Mouse (Mus musculus): ENCODE data around the gene Naa30. TPM values are rescaled to one million over a fixed set of nuclear protein-coding genes. Genes with fewer than 3 reads are reported as not detected.

Gene Naa30
- polyA plus RNA-seq, 1 experiment, result 11.1 TPM

DNA sequence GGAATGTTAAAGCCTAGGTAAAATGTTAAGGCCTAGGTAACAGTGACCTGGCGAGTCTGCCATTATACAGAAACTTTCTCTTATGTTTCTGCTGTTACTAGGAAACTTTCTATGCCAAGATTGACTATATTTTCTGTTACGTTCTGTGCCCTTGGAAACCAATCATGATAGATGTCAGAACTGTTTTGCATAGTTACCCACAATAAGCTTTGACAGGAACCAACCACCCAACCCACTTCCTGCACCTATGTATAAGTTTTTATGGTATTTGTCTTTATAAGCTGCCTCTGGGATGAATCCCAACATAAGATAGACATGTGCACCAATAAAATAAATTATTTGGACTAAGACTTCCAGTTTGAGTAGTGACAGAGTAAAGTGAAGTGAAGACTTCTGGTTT lies 49.7 kb downstream of the Naa30 start:
- Histone ChIP-seq H3K27me3 (ENCODE audit: control insufficient read depth, insufficient read depth, low read length) (no peaks in the 10 kb centered on the region), H3K27ac (ENCODE audit: control insufficient read depth, insufficient read depth, low read length) (no peak overlapping the region), H3K4me1 (replicated peaks; ENCODE audit: control insufficient read depth, insufficient read depth, low read length) (peaks cover 6% of the 10 kb centered on the region), H3K4me3 (ENCODE audit: control insufficient read depth, insufficient read depth, low read length) (no peak overlapping the region), H3K36me3 (ENCODE audit: control insufficient read depth, insufficient read depth, low read length) (no peaks in the 10 kb centered on the region)
- DNase-seq, result no peak
- 31% methylated on average over 2 of the region's 2 CpGs for WGBS
- TF ChIP-seq CTCF (IDR thresholded peaks at IDR 0.05; ENCODE audit: borderline replicate concordance, control insufficient read depth, extremely low read depth, insufficient read depth, low read length, poor library complexity), result no peak
- no peak for TF ChIP-seq POLR2A (IDR thresholded peaks at IDR 0.05; ENCODE audit: control insufficient read depth, extremely low read depth, insufficient read depth, low read length, poor library complexity)

DNA sequence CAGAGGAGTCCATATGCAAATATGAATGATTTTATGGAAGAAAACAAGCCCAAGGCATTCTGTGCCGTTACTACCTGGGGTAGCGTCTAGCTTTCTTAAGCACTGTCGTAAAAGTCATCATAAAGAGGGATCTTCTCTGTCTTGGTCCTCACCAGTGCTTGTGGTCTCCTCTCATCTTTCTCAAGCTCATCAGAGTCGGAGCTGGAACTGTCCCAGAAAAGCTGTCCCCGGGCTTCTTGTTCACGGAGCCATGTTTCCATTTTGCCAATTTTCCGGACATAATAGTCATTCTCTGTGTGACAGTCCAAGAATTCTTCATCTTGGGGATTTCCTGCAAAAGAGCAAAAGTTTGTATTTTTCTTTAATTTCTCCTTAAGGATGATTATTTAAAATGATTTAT lies 54.4 kb downstream of the Naa30 start:
- whole genome bisulfite sequencing, result 93% methylated on average over 7 of the region's 7 CpGs
- Histone ChIP-seq H3K27me3 (ENCODE audit: control insufficient read depth, insufficient read depth, low read length) (no peaks in the 10 kb centered on the region), H3K27ac (ENCODE audit: control insufficient read depth, insufficient read depth, low read length) (no peak overlapping the region), H3K4me3 (ENCODE audit: control insufficient read depth, insufficient read depth, low read length) (no peak overlapping the region), H3K36me3 (ENCODE audit: control insufficient read depth, insufficient read depth, low read length) (no peaks in the 10 kb centered on the region), H3K4me1 (replicated peaks; ENCODE audit: control insufficient read depth, insufficient read depth, low read length) (peaks cover 6% of the 10 kb centered on the region)
- TF ChIP-seq POLR2A (IDR thresholded peaks at IDR 0.05; ENCODE audit: control insufficient read depth, extremely low read depth, insufficient read depth, low read length, poor library complexity) (no peak), CTCF (IDR thresholded peaks at IDR 0.05; ENCODE audit: borderline replicate concordance, control insufficient read depth, extremely low read depth, insufficient read depth, low read length, poor library complexity) (no peak)
- DNase-seq, result no peak

DNA sequence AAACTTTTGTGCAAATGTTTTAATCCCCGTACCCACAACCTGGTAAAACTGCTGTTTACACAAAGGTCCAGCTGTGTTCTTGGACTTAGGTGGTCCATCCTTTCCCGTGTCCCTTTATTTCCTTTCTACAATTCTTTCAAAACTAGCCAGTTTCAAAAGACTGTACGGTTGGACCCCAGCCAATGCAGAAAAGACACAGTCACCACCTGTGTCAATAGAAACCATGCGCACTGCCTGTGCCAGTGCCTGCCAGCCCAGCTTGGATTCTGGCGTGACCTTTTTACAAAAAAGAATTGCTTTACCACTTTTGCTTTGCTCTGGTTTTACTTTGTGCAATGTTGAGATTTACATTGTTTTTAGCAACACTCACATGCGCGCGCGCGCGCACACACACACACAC lies 55.0 kb downstream of the Naa30 start:
- WGBS, result 90% methylated on average over 11 of the region's 11 CpGs
- Histone ChIP-seq H3K4me1 (replicated peaks; ENCODE audit: control insufficient read depth, insufficient read depth, low read length) (peaks cover 6% of the 10 kb centered on the region), H3K36me3 (ENCODE audit: control insufficient read depth, insufficient read depth, low read length) (no peaks in the 10 kb centered on the region), H3K4me3 (ENCODE audit: control insufficient read depth, insufficient read depth, low read length) (no peak overlapping the region), H3K27ac (ENCODE audit: control insufficient read depth, insufficient read depth, low read length) (no peak overlapping the region), H3K27me3 (ENCODE audit: control insufficient read depth, insufficient read depth, low read length) (no peaks in the 10 kb centered on the region)
- no peak for DNase-seq
- no peak for TF ChIP-seq CTCF (IDR thresholded peaks at IDR 0.05; ENCODE audit: borderline replicate concordance, control insufficient read depth, extremely low read depth, insufficient read depth, low read length, poor library complexity)
- TF ChIP-seq POLR2A (IDR thresholded peaks at IDR 0.05; ENCODE audit: control insufficient read depth, extremely low read depth, insufficient read depth, low read length, poor library complexity), result no peak

DNA sequence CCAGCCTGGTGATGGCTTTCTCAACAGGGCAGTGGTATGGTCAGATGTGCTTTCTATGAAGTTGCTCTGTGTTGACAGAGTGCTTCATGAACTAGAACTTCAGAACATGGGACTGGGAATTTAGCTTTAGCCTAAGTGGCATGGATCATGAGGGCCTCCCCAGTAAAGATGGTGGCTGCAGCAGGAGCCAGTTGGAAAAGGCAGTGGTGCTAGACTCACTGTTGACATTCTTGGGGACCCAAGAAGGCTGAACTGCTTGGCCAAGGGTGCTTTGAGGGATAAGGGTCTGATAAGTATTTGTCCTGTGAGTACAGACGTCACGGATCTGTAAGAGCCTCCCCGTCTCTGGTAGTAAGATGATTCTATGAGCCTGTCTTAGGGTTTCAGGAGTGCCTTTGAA lies 59.8 kb downstream of the Naa30 start:
- TF ChIP-seq CTCF (IDR thresholded peaks at IDR 0.05; ENCODE audit: borderline replicate concordance, control insufficient read depth, extremely low read depth, insufficient read depth, low read length, poor library complexity) (no peak), POLR2A (IDR thresholded peaks at IDR 0.05; ENCODE audit: control insufficient read depth, extremely low read depth, insufficient read depth, low read length, poor library complexity) (no peak)
- no peak for DNase-seq
- Histone ChIP-seq H3K27me3 (ENCODE audit: control insufficient read depth, insufficient read depth, low read length) (no peaks in the 10 kb centered on the region), H3K36me3 (ENCODE audit: control insufficient read depth, insufficient read depth, low read length) (no peaks in the 10 kb centered on the region), H3K4me1 (replicated peaks; ENCODE audit: control insufficient read depth, insufficient read depth, low read length) (no peaks in the 10 kb centered on the region; the same call in 1 of the 2 replicates), H3K27ac (ENCODE audit: control insufficient read depth, insufficient read depth, low read length) (no peak overlapping the region), H3K4me3 (ENCODE audit: control insufficient read depth, insufficient read depth, low read length) (no peak overlapping the region)
- WGBS, result 96% methylated on average over 3 of the region's 3 CpGs

DNA sequence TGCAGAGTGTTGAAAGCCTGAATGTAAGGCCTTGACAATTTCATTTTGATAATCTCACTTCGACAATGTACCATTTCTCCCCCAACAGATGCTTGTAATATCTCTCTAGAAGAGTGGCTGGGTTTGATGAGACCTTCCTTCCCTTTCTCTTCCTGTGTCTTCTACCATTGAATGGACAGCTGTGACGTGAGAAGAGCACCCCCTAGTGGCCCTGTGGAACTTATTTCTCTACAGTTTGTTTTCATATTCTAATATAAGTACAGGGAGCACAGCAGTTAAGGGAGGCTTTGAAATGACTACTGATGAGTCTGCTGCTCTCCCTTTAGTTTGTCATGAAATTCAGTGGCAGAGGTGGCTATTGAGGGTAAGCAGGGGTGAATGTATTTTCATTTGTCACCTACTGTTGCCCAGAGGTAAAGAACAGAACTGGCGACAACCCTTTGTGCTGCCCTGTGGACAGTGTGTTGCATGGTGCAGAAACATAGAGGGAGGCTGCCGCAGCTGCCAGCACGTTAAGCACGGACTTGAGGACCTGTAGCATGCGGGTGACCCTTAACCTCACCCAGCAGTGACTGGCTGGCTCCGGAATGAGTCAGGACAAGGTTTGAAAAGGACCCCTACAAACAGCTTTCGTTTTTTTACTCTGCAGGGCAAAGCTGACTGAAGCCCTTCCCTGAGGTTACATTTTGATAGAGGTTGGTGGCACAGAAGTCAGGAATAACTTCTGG lies 62.9 kb downstream of the Naa30 start:
- no peak overlapping the region for H3K27ac ChIP-seq (ENCODE audit: control insufficient read depth, insufficient read depth, low read length)
- DNase-seq, result peak; percentile 61
- TF ChIP-seq CTCF (IDR thresholded peaks at IDR 0.05; ENCODE audit: borderline replicate concordance, control insufficient read depth, extremely low read depth, insufficient read depth, low read length, poor library complexity) (no peak), POLR2A (IDR thresholded peaks at IDR 0.05; ENCODE audit: control insufficient read depth, extremely low read depth, insufficient read depth, low read length, poor library complexity) (no peak)
- no peaks in the 10 kb centered on the region for H3K36me3 ChIP-seq (ENCODE audit: control insufficient read depth, insufficient read depth, low read length)
- 59% methylated on average over 9 of the region's 9 CpGs for WGBS
- no peak overlapping the region for H3K4me3 ChIP-seq (ENCODE audit: control insufficient read depth, insufficient read depth, low read length)
- no peaks in the 10 kb centered on the region; the same call in 1 of the 2 replicates for H3K4me1 ChIP-seq (replicated peaks; ENCODE audit: control insufficient read depth, insufficient read depth, low read length)
- no peaks in the 10 kb centered on the region for H3K27me3 ChIP-seq (ENCODE audit: control insufficient read depth, insufficient read depth, low read length)

DNA sequence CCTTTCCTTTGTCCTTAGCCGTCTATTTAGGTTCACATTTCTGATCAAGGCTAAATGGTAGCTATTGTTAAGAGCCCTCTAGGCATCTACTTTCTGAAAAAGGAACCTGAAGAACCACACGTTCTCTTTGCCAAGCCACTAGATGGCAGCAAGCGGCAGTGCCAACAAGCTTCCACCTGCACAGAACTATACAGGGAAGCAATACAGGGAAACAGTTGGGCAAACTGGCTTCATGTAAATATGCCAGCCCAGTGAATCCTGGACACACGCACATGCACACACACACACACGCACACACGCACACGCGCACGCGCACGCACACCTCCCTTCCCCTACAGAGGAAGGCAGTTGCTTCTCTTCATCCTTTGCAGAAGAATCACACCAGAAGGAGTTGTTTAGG lies 66.2 kb downstream of the Naa30 start:
- TF ChIP-seq POLR2A (IDR thresholded peaks at IDR 0.05; ENCODE audit: control insufficient read depth, extremely low read depth, insufficient read depth, low read length, poor library complexity) (no peak), CTCF (IDR thresholded peaks at IDR 0.05; ENCODE audit: borderline replicate concordance, control insufficient read depth, extremely low read depth, insufficient read depth, low read length, poor library complexity) (no peak)
- H3K4me1 ChIP-seq (replicated peaks; ENCODE audit: control insufficient read depth, insufficient read depth, low read length), result no peaks in the 10 kb centered on the region; the same call in 1 of the 2 replicates
- H3K4me3 ChIP-seq (ENCODE audit: control insufficient read depth, insufficient read depth, low read length), result no peak overlapping the region
- no peak overlapping the region for H3K27ac ChIP-seq (ENCODE audit: control insufficient read depth, insufficient read depth, low read length)
- no peaks in the 10 kb centered on the region for H3K27me3 ChIP-seq (ENCODE audit: control insufficient read depth, insufficient read depth, low read length)
- peak; percentile 39 for DNase-seq
- WGBS, result 42% methylated on average over 11 of the region's 11 CpGs
- H3K36me3 ChIP-seq (ENCODE audit: control insufficient read depth, insufficient read depth, low read length), result no peaks in the 10 kb centered on the region

Other genes with a start within 250 kb of the Naa30 start
- 18.8 and 23.7 TPM in 2 replicates for gene Ap5m1, start 106.1 kb upstream of the Naa30 start, polyA plus RNA-seq (2012; rRNA removed)
- gene Exoc5, start 105.6 kb upstream of the Naa30 start, polyA plus RNA-seq (2012; rRNA removed), result 13.8 and 15.5 TPM in 2 replicates
- gene ccdc198, start 73.2 kb downstream of the Naa30 start, polyA plus RNA-seq (2012; rRNA removed), result not detected in 2 replicates